Mouse (Mus musculus): Measurements from ENCODE around the gene St6gal1. TPM values are rescaled to one million over a fixed set of nuclear protein-coding genes. Genes with fewer than 3 reads are reported as not detected.

The St6gal1 gene
- polyA plus RNA-seq, 1 experiment = 8.3 TPM

- no peak for DNase-seq (ENCODE audit: low read depth, low spot score)
- 81% methylated on average over 7 of the region's 7 CpGs for WGBS
These were observed 19.9 kb downstream of the St6gal1 start for GRCm38 (mm10) chr16:23244486-23244885.

GRCm38 (mm10) chr16:23249285-23249684 lies 24.7 kb downstream of the St6gal1 start:
- WGBS = 61% methylated on average over 4 of the region's 4 CpGs
- DNase-seq (ENCODE audit: low read depth, low spot score) = no peak

GRCm38 (mm10) chr16:23249762-23250161 lies 25.2 kb downstream of the St6gal1 start:
- 60% methylated on average over 6 of the region's 6 CpGs for WGBS

GRCm38 (mm10) chr16:23250556-23251444 lies 26.3 kb downstream of the St6gal1 start:
- 69% methylated on average over 15 of the region's 15 CpGs for WGBS
- DNase-seq (ENCODE audit: low read depth, low spot score) = no peak

More at GRCm38 (mm10) chr16:23249762-23250161, 25.2 kb downstream of the St6gal1 start:
- no peak for DNase-seq (ENCODE audit: low read depth, low spot score)

- WGBS = 75% methylated on average over 2 of the region's 2 CpGs
These were observed 26.9 kb downstream of the St6gal1 start for GRCm38 (mm10) chr16:23251445-23251773.

GRCm38 (mm10) chr16:23253620-23254019 lies 29.1 kb downstream of the St6gal1 start:
- 69% methylated on average over 6 of the region's 6 CpGs for WGBS
- DNase-seq (ENCODE audit: low read depth, low spot score) = no peak

More at GRCm38 (mm10) chr16:23251445-23251773, 26.9 kb downstream of the St6gal1 start:
- DNase-seq (ENCODE audit: low read depth, low spot score) = no peak

- no peak for DNase-seq (ENCODE audit: low read depth, low spot score)
- 31% methylated on average over 1 of the region's 1 CpGs for WGBS
These were observed 29.5 kb downstream of the St6gal1 start for GRCm38 (mm10) chr16:23254062-23254461.

- DNase-seq (ENCODE audit: low read depth, low spot score) = no peak
These were observed 32.1 kb downstream of the St6gal1 start for GRCm38 (mm10) chr16:23256638-23257037.

GRCm38 (mm10) chr16:23258429-23258822 lies 33.9 kb downstream of the St6gal1 start:
- WGBS = 65% methylated on average over 7 of the region's 7 CpGs
- no peak for DNase-seq (ENCODE audit: low read depth, low spot score)

More at GRCm38 (mm10) chr16:23256638-23257037, 32.1 kb downstream of the St6gal1 start:
- WGBS = 69% methylated on average over 7 of the region's 7 CpGs

- no peak for DNase-seq (ENCODE audit: low read depth, low spot score)
- WGBS = 47% methylated on average over 4 of the region's 4 CpGs
These were observed 34.4 kb downstream of the St6gal1 start for GRCm38 (mm10) chr16:23258823-23259457.

- no peak for DNase-seq (ENCODE audit: low read depth, low spot score)
- WGBS = 84% methylated on average over 3 of the region's 3 CpGs
These were observed 35.0 kb downstream of the St6gal1 start for GRCm38 (mm10) chr16:23259580-23259979.

GRCm38 (mm10) chr16:23262131-23262768 lies 37.7 kb downstream of the St6gal1 start:
- WGBS = 16% methylated on average over 5 of the region's 10 CpGs
- no peak for DNase-seq (ENCODE audit: low read depth, low spot score)

- WGBS = 27% methylated on average over 5 of the region's 5 CpGs
- DNase-seq (ENCODE audit: low read depth, low spot score) = no peak
These were observed 38.3 kb downstream of the St6gal1 start for GRCm38 (mm10) chr16:23262846-23263245.

- WGBS = 70% methylated on average over 12 of the region's 12 CpGs
- DNase-seq (ENCODE audit: low read depth, low spot score) = no peak
These were observed 40.5 kb downstream of the St6gal1 start for GRCm38 (mm10) chr16:23264999-23265398.

- 35% methylated on average over 6 of the region's 6 CpGs for WGBS
These were observed 40.9 kb downstream of the St6gal1 start for GRCm38 (mm10) chr16:23265481-23265880.

GRCm38 (mm10) chr16:23266293-23266692 lies 41.8 kb downstream of the St6gal1 start:
- WGBS = 53% methylated on average over 11 of the region's 11 CpGs
- DNase-seq (ENCODE audit: low read depth, low spot score) = no peak

More at GRCm38 (mm10) chr16:23265481-23265880, 40.9 kb downstream of the St6gal1 start:
- DNase-seq (ENCODE audit: low read depth, low spot score) = no peak

- 84% methylated on average over 4 of the region's 4 CpGs for WGBS
- no peak for DNase-seq (ENCODE audit: low read depth, low spot score)
These were observed 42.4 kb downstream of the St6gal1 start for GRCm38 (mm10) chr16:23266896-23267295.

- 89% methylated on average over 7 of the region's 7 CpGs for WGBS
- no peak for DNase-seq (ENCODE audit: low read depth, low spot score)
These were observed 43.7 kb downstream of the St6gal1 start for GRCm38 (mm10) chr16:23268231-23268630.

GRCm38 (mm10) chr16:23269056-23269983 lies 44.8 kb downstream of the St6gal1 start:
- WGBS = 81% methylated on average over 17 of the region's 17 CpGs
- DNase-seq (ENCODE audit: low read depth, low spot score) = no peak

All from large intestine, adult 2 months (tissue).